Mouse (Mus musculus) liver, adult 2 months (tissue): ENCODE data around the gene Ppfia3. TPM values are rescaled to one million over a fixed set of nuclear protein-coding genes. Genes with fewer than 3 reads are reported as not detected.

Experiments
- DNase-seq: peaks from one replicate; pipeline ENCODE4 v3.0.0-alpha.2; 2011; ENCODE audit warnings: low read depth, low spot score; ENCODE audit errors: extremely low read depth
- H3K27ac ChIP-seq: fragments of 200-500 bp; replicated peaks from 2 replicates; pipeline ENCODE4 v1.5.1; 2012; ENCODE audit warnings: low read depth, mild to moderate bottlenecking, control low read depth, inconsistent platforms, low read length; ENCODE audit not compliant: insufficient read depth
- H3K27me3 ChIP-seq: fragments of 200-500 bp; 2 replicates; pipeline ENCODE4 v1.6.1; 2012; ENCODE audit warnings: mild to moderate bottlenecking, moderate library complexity, low read length, inconsistent platforms; ENCODE audit not compliant: control insufficient read depth, insufficient read depth
- H3K36me3 ChIP-seq: fragments of 200-500 bp; 2 replicates; pipeline ENCODE4 v1.6.1; 2012; ENCODE audit warnings: low read length, inconsistent platforms; ENCODE audit not compliant: control insufficient read depth, insufficient read depth
- H3K4me1 ChIP-seq: fragments of 200-500 bp; 2 replicates; pipeline ENCODE4 v1.6.1; 2011; ENCODE audit warnings: low read length; ENCODE audit not compliant: control insufficient read depth, insufficient read depth
- H3K4me3 ChIP-seq: fragments of 200-500 bp; 2 replicates; pipeline ENCODE4 v1.5.1; 2011; ENCODE audit warnings: low read depth, mild to moderate bottlenecking, control low read depth, low read length, moderate library complexity; ENCODE audit not compliant: insufficient read depth
- H3K79me2 ChIP-seq: fragments of 200-500 bp; 2 replicates; pipeline ENCODE4 v1.6.1; 2012; ENCODE audit warnings: inconsistent platforms, mild to moderate bottlenecking, low read length, moderate library complexity; ENCODE audit not compliant: control insufficient read depth, insufficient read depth
- H3K9ac ChIP-seq: fragments of 200-500 bp; 2 replicates; pipeline ENCODE4 v1.6.1; 2012; ENCODE audit warnings: low read depth, mild to moderate bottlenecking, control low read depth, inconsistent platforms, low read length
- CTCF ChIP-seq: fragments of 200-500 bp; IDR thresholded peaks from 2 replicates; pipeline ENCODE4 v1.5.1; 2011; ENCODE audit warnings: low read depth, low read length, control low read depth
- POLR2A ChIP-seq: fragments of 200-500 bp; IDR thresholded peaks from 2 replicates; pipeline ENCODE4 v1.6.1; 2011; ENCODE audit warnings: low read length, control low read depth; ENCODE audit not compliant: insufficient read depth; ENCODE audit errors: extremely low read depth
- WGBS: fragments of 180-500 bp; shearing (Covaris S2); methylation state at CpG from one replicate; pipeline ENCODE4 v1.1.7; 2018; 5-methylcytosine and 5-hydroxymethylcytosine counted together
- polyA plus RNA-seq: library from polyadenylated mRNA; depleted of rRNA; stranded (reverse); fragments of >200 nt; gene quantifications from 2 replicates; pipeline ENCODE4 v1.2.3, GENCODE M21; 2012; rRNA removed
- total RNA-seq: library from RNA; depleted of rRNA; stranded (reverse); fragments of >200 nt; gene quantifications from 2 replicates; pipeline ENCODE4 v1.2.3, GENCODE M21; 2014; rRNA removed

Gene Ppfia3
- total RNA-seq (0.07 TPM in 1 of 2 replicates, not detected in the other), polyA plus RNA-seq (0.14 TPM in 1 of 2 replicates, not detected in the other)

DNA sequence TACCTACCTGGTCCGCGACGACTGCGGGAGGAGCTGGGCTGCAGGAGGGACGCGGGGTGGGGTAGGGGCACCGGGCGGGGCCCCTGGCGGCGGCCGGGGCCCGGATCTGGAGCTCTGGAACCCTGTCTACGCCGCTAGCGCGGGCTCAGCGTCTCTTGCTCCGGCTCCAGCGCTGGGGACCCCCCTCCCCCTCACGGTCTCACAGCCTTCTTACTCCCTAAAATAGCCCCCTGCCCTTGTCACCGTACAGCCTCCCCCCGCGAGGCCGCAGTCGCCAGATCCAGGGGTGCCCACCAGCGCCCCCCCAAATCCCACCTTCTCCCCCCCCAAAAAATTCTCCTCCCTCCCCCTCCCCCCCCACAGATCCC lies at the start of gene Ppfia3:
Gene Ppfia3 (minus strand): TSS at position 368 of the 368 bp plus-strand sequence.
- no peak for DNase-seq
- H3K4me3 ChIP-seq = peak within 1 kb of the TSS; percentile 58
- TF ChIP-seq CTCF = no peak
- no peak for TF ChIP-seq POLR2A
- H3K36me3 ChIP-seq = no peaks in the 10 kb centered on the region
- H3K79me2 ChIP-seq = no peaks in the 10 kb centered on the region
- H3K4me1 ChIP-seq = peaks cover under 1% of the 10 kb centered on the region; the same call in 1 of the 2 replicates
- WGBS = 1% methylated on average over 26 of the region's 26 CpGs
- no peak within 1 kb of the TSS for H3K27ac ChIP-seq
- peaks cover 6% of the 10 kb centered on the region for H3K27me3 ChIP-seq
- peak within 1 kb of the TSS; percentile 60 for H3K9ac ChIP-seq

DNA sequence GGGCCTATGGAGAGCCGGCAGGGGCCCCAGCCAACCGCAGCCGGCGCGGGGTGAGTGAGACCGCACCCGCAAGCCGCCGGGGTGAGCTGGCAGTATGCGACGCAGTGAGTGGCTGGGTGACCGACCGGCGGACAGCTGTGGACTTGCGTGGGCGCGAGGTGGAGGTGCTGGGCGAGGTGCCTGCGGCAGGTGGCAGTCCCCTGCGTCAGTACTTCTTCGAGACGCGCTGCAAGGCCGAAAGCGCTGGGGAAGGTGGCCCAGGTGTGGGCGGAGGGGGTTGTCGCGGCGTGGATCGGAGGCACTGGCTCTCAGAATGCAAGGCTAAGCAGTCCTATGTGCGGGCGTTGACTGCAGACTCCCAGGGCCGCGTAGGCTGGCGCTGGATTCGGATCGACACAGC lies 48.8 kb upstream of the Ppfia3 start:
- 18% methylated on average over 37 of the region's 37 CpGs for WGBS
- no peak overlapping the region for H3K9ac ChIP-seq

DNA sequence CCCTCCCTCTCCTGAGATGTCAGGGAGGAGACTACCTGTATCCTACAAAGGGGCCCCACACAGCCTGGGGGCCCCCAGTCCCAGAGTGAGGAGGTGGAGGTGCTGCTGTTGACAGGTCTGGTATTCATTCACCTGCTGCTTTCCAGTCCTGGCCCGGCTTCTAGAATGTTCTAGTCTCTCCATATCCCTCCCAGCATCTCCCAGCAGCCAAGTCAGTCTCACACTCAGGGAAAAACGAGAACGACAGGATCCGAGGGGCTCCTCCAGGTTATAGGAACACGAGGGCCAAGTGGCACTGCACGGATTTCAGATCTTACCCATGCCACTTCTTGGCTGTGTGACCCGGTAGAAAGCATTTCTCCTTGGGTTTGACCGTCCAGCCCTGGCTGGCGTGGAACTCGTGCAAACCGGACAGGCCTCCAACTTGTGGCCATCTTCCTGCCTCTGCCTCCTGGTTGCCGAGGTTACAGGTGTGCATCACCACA lies 48.0 kb upstream of the Ppfia3 start:
- Histone ChIP-seq H3K27me3 (peaks cover 17% of the 10 kb centered on the region; the same call in 1 of the 2 replicates), H3K79me2 (no peaks in the 10 kb centered on the region), H3K36me3 (no peaks in the 10 kb centered on the region), H3K27ac (no peak overlapping the region), H3K4me1 (no peaks in the 10 kb centered on the region), H3K9ac (no peak overlapping the region), H3K4me3 (no peak overlapping the region)
- WGBS = 48% methylated on average over 12 of the region's 12 CpGs
- no peak for DNase-seq
- TF ChIP-seq CTCF (no peak), POLR2A (no peak)

More for the DNA sequence above, 48.8 kb upstream of the Ppfia3 start:
- Histone ChIP-seq H3K27me3 (peaks cover 17% of the 10 kb centered on the region; the same call in 1 of the 2 replicates), H3K36me3 (no peaks in the 10 kb centered on the region), H3K4me3 (no peak overlapping the region), H3K4me1 (no peaks in the 10 kb centered on the region), H3K27ac (no peak overlapping the region), H3K79me2 (no peaks in the 10 kb centered on the region)
- no peak for DNase-seq
- TF ChIP-seq POLR2A = no peak
- no peak for TF ChIP-seq CTCF

DNA sequence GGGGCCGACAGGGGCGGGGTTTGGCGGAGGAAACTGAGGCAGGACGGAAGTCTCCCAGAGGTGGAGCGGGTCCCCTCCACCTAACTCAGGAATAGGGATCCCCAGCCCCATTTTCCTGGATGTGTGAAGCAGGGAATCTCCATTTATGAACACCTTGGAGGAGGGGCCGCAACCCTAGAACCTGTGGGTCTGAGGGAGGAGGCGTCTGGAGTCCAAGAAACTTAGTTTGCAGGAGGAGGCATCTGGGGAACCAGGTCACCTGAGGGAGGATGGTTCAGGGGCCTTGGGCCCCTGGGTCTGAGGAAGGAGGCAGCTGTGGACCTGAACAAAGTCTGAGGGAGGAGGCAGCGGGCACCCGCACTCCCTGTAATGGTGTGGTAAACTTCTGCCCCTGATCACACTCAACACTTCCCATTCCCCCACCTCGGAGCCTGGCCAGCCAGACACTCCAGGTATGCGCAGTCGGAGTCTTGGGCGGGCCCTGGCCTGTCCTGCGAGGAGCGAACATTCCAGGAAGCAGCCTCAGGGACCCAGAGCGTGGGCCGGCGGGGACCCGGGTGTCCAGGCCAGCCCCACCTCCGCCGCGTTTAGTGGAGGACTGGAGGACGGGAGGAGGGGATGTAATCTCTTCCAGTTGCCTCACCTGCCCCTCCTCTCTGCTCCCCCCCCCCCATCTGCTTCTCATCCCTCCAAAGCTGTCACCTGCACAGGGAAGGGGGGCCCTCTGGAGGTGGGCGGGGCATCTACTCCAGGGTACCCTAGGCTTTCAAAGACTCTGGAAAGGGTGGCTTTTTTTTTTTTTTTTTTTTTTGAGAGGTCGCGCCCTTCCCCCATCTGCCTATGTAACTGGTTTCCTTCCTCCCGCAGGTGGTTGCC lies 47.3 kb upstream of the Ppfia3 start:
- H3K27me3 ChIP-seq = peaks cover 17% of the 10 kb centered on the region; the same call in 1 of the 2 replicates
- H3K9ac ChIP-seq = no peak overlapping the region
- no peaks in the 10 kb centered on the region for H3K79me2 ChIP-seq
- no peaks in the 10 kb centered on the region for H3K4me1 ChIP-seq
- peak overlapping the region; percentile 41; the same call in 1 of the 2 replicates for H3K4me3 ChIP-seq
- no peak for TF ChIP-seq POLR2A
- no peak overlapping the region for H3K27ac ChIP-seq
- WGBS = 7% methylated on average over 27 of the region's 27 CpGs
- H3K36me3 ChIP-seq = no peaks in the 10 kb centered on the region
- no peak for DNase-seq

DNA sequence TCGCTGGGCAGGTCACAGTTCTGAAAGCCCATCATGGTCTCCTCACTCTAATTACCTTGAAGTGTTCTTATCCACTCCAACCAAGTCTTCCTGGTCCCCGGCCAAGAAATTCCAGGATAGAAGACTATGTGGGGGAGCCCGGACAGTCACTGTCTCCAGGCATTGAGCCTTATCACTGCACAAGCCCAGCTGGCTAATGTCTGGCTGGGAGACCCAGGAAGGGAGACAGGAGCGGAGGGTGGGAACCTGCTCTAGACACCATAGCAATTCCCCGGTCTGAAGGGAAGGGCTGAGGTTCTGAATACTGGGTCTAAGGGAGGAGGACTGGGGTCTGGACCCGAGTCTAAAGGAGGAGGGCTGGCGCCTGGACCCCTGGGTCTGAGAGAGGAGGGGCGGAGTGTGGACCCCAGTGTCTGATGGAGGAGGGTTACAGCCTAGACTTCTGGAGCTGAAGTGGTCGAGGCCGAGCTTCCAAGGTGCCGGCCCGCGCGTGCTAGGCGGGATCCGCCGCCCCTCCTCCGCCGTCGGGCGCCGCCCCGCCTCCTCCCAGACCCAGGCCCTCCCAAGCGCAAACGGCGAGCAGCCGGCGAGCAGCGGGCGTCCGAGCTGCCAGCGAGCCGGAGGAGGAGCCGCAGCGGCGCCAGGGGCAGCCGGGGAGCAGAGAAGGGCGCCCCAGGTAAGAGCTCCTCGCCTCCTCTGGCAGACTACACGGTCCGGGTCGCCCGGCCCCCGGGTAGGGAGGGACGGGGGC lies 46.5 kb upstream of the Ppfia3 start, which contains the start of gene Ntf5:
Gene Ntf5 (plus strand): TSS at position 583 of the 751 bp plus-strand sequence.
- no peak within 1 kb of the TSS for H3K27ac ChIP-seq
- whole genome bisulfite sequencing = 6% methylated on average over 45 of the region's 45 CpGs
- H3K27me3 ChIP-seq = peaks cover 17% of the 10 kb centered on the region; the same call in 1 of the 2 replicates
- peak within 1 kb of the TSS; percentile 58 for H3K9ac ChIP-seq
- no peak for DNase-seq
- TF ChIP-seq POLR2A (no peak), CTCF (no peak)
- no peaks in the 10 kb centered on the region for H3K36me3 ChIP-seq
- no peaks in the 10 kb centered on the region for H3K79me2 ChIP-seq
- H3K4me3 ChIP-seq = peak within 1 kb of the TSS; percentile 41; the same call in 1 of the 2 replicates
- no peaks in the 10 kb centered on the region for H3K4me1 ChIP-seq
